Comparison of ENCODE assay signal across 9 mouse cellular contexts in the genomic region with DNA sequence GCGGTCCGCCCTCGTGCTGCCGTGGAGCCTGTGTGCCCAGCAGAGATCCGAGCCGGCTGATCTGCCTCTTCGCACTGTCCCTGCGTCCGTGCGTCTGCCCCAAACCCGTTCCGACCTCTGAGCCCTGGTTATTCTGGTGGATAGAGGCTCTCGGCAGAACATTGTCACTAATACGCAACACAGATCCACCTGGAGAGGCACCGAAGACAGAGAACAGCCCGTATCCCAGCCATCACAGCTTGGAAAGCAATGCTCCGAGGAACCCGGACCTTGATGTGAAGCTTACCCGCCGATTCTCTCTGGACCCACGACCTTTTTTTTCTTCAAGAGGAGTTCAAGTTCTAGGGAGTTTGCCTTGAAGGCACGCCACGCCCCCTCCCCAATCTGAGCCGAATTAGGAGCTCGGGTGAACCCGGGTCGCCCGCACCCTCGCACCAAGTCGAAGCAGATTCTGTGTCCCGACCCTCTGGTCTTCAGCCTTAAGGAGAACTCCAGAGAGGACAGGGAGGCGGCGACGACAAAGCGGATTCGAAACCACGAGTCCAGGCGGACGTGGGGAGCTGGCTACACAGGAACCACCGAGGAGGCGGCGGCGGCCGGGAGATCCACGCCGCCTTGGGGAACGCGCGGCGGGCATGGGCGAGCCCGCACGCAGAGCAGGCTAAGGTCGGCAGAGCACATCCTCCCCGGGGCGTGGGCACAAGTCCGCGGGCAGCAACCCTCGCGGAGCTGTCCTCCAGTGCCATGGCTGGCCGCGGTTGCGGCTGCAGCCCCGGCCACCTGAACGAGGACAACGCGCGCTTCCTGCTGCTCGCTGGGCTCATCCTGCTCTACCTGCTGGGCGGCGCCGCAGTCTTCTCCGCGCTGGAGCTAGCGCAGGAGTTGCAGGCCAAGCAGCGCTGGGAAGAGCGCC. TPM values are rescaled to one million over a fixed set of nuclear protein-coding genes. Genes with fewer than 3 reads are reported as not detected.
A peak's percentile ranks its signal among the peaks of the same experiment; 100 is the strongest.
DNase-seq lines count a peak whose midpoint lies in the region; ATAC-seq and TF ChIP-seq lines count a peak whose summit lies in the region.
"Had no signal": no experiment of that assay in that cellular context is flagged by ENCODE, and none has a peak within 500 bp of the region (broad histone marks: within the 10 kb centered on the region; RNA-seq: fewer than 3 reads in every experiment).

No protein-coding gene starts in this region.

- no peaks in the 10 kb centered on the region for H3K36me3 ChIP-seq in CH12.LX (replicated peaks in 1 of 2; ENCODE audit: control insufficient read depth in 1 of 2, insufficient read depth in 1 of 2, low read length in 1 of 2)
- no peaks in the 10 kb centered on the region for H3K36me3 ChIP-seq in kidney, postnatal 0 days (ENCODE audit: insufficient read depth, low read length)

- no peak for TF ChIP-seq RAD21 in CH12.LX (IDR thresholded peaks at IDR 0.05; ENCODE audit: low read depth, low read length)

- no peak overlapping the region for H3K27ac ChIP-seq in CH12.LX (ENCODE audit: insufficient read depth, low read depth)
- no peak overlapping the region for H3K27ac ChIP-seq in kidney, postnatal 0 days

- in situ Hi-C loops in CH12.LX (cut with MboI; ENCODE audit: low pct_ligation_motif_present, low pct_unique_long_range_greater_than_20kb, low sequenced_read_pairs), result loop anchor here (10.0 kb wide), 1 partner anchor 881 kb away; no protein-coding TSS in a partner anchor

- H3K9ac ChIP-seq in CH12.LX (ENCODE audit: insufficient read depth, low read depth), result peak overlapping the region; percentile 9; the same call in 1 of the 2 replicates
- H3K9ac ChIP-seq in kidney, postnatal 0 days (ENCODE audit: low read depth, low read length), result peak overlapping the region; percentile 35

- dilution Hi-C loops in CH12.LX (cut with MboI; ENCODE audit: extremely low pct_ligation_motif_present, extremely low pct_unique_long_range_greater_than_20kb, low sequenced_read_pairs), result no loop called here

- peak overlapping the region; percentile 82 for H3K4me2 ChIP-seq in CH12.LX (ENCODE audit: insufficient read depth, low read depth, poor library complexity, severe bottlenecking)
- H3K4me2 ChIP-seq in kidney, postnatal 0 days (ENCODE audit: low read length), result peak overlapping the region; percentile 89

- TF ChIP-seq CTCF in CH12.LX (conservative IDR thresholded peaks at IDR 0.05 in 1 of 2, IDR thresholded peaks at IDR 0.05 in 1 of 2; ENCODE audit: low read depth in 2 of 2, low read length in 2 of 2), result no peak
- no peak for TF ChIP-seq CTCF in kidney, postnatal 0 days (IDR thresholded peaks at IDR 0.05; ENCODE audit: low read depth)

- under 1% methylated on average over 77 of the region's 77 CpGs for WGBS in kidney, postnatal 0 days

- TF ChIP-seq POLR2A in CH12.LX (IDR thresholded peaks at IDR 0.05; ENCODE audit: low read depth, low read length), result no peak

- H3K9me3 ChIP-seq in CH12.LX (replicated peaks; ENCODE audit: low read length), result peaks cover 11% of the 10 kb centered on the region
- no peaks in the 10 kb centered on the region for H3K9me3 ChIP-seq in kidney, postnatal 0 days (replicated peaks; ENCODE audit: low read length)

- peak overlapping the region; percentile 1 to 51 (median 28) for H3K4me3 ChIP-seq in CH12.LX (replicated peaks in 1 of 3; ENCODE audit: low read depth in 2 of 3, low read length in 2 of 3, poor library complexity in 1 of 3)
- H3K4me3 ChIP-seq in kidney, postnatal 0 days (replicated peaks; ENCODE audit: low read depth, low read length), result peak overlapping the region; percentile 50

- TF ChIP-seq EP300 in CH12.LX (IDR thresholded peaks at IDR 0.05; ENCODE audit: low read length), result no peak

- H3K27me3 ChIP-seq in CH12.LX (replicated peaks), result peaks cover 56% of the 10 kb centered on the region
- H3K27me3 ChIP-seq in kidney, postnatal 0 days (ENCODE audit: insufficient read depth, low read length), result peaks cover 61% of the 10 kb centered on the region

- peak; percentile 50; the same call in 1 of the 2 replicates for ATAC-seq in cerebellum, adult (ENCODE audit: insufficient number of reproducible peaks, low FRiP score, low TSS enrichment)
- ATAC-seq in kidney, postnatal 0 days (replicated peaks; ENCODE audit: low FRiP score, low read depth), result no peak; the same call in 1 of the 2 replicates

- no peak for DNase-seq in cerebellum, adult 11 months
- DNase-seq in CH12.LX (ENCODE audit: extremely low read depth), result no peak
- DNase-seq in embryo, embryonic 10 days (ENCODE audit: low spot score), result peak; percentile 48
- peak; percentile 42 to 46 for DNase-seq in heart, adult 9 months (ENCODE audit: low spot score in 2 of 2)
- DNase-seq in kidney, postnatal 0 days (ENCODE audit: low spot score), result peak; percentile 29
- DNase-seq in lung, postnatal 14 days, result peak; percentile 37
- DNase-seq in right cerebral cortex, adult 18-20 months, result peak; percentile 42

- H3K79me2 ChIP-seq in CH12.LX (replicated peaks; ENCODE audit: control insufficient read depth, extremely low read depth, insufficient read depth, poor library complexity, severe bottlenecking), result no peaks in the 10 kb centered on the region

- H3K4me1 ChIP-seq in CH12.LX (ENCODE audit: control insufficient read depth in 1 of 2, insufficient read depth in 2 of 2), result peaks cover 5 to 24% of the 10 kb centered on the region in 2 experiments; a peak in 3 of 4 replicates
- H3K4me1 ChIP-seq in kidney, postnatal 0 days (replicated peaks; ENCODE audit: insufficient read depth, low read length), result peaks cover 23% of the 10 kb centered on the region

TF ChIP-seq in CH12.LX, 34 proteins besides CTCF, POLR2A, EP300 and RAD21:
- TF ChIP-seq SIN3A (IDR thresholded peaks at IDR 0.05; ENCODE audit: low read length), result 0 out of 2 replicates have a peak, but pooled peaks have one; percentile 31
- no peak for TF ChIP-seq MAZ (IDR thresholded peaks at IDR 0.05; ENCODE audit: low read depth, low read length)
- TF ChIP-seq MEF2A (IDR thresholded peaks at IDR 0.05; ENCODE audit: borderline replicate concordance, low read depth, low read length), result no peak
TF ChIP-seq in CH12.LX: peak in this region for 1.

RNA-seq across cellular contexts. Expression of gene Kcnk13, which starts 1.2 kb away (rescaled TPM):
- total RNA-seq in CH12.LX (2012; rRNA removed), result 0.08 and 0.13 TPM in 2 replicates
- total RNA-seq in CH12.LX (2014; rRNA removed), result not detected in 2 replicates
- not detected in 2 replicates for polyA plus RNA-seq in CH12.LX (2012; ENCODE audit: insufficient read length, low read depth)
- polyA plus RNA-seq in kidney, postnatal 0 days (2015; fragmentation: Nextera tagmentation; extraction: Ambion mirVana), result 0.11 and 0.16 TPM in 2 replicates
- total RNA-seq: hematopoietic stem cell, adult 5-6 weeks had no signal

Comparison
In these comparisons a context has a peak if more than half of its experiments do, and no peak if none do; other contexts are left out.
1. DNase-seq: peak in embryo, embryonic 10 days (single experiment), heart, adult 9 months (2 of 2), kidney, postnatal 0 days (single experiment), lung, postnatal 14 days (single experiment) and right cerebral cortex, adult 18-20 months (single experiment); none in cerebellum, adult 11 months (single experiment) and CH12.LX (single experiment).